Mouse (Mus musculus): Measurements from ENCODE around the gene Atp13a1. TPM values are rescaled to one million over a fixed set of nuclear protein-coding genes. Genes with fewer than 3 reads are reported as not detected.
A peak's percentile ranks its signal among the peaks of the same experiment; 100 is the strongest.

The Atp13a1 gene
- total RNA-seq, 2 experiments from 2014 or later = 23.2 to 48.8 TPM

DNA sequence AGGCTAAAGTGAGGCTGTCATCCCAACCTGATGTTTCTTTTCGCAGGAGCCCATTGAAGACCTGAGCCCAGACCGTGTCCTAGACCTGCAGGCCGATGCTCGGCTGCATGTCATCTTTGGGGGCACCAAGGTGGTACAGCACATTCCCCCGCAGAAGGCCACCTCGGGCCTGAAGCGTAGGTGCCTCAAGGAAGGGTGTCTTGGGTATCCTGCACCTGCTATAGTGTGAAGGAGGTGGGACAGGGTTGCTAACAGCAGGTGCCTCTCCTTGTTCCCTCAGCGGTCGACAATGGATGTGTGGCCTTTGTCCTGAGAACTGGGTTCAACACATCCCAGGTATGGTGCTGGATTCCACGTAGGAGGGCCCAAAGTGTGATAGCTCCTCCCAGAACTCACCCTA, 6.7 kb downstream of the Atp13a1 start:
- no peak for ATAC-seq (replicated peaks; ENCODE audit: low FRiP score, low TSS enrichment, poor library complexity, severe bottlenecking)

DNA sequence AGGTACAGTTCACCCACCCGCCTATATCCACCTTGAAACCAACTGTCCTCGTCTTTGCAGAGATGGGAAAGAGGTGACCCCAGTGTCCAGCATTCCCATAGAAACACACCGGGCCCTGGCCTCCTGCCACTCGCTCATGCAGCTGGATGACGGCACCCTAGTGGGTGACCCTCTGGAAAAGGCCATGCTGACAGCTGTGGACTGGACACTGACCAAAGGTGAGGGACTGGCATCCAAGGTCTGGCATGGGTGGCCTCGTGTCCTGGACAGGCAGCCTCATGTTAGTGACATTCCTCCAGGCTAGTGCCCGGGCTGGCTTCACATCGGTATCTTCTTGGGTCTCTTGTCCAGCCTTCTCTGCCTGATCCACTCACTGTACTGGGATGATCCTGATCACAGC, 8.3 kb downstream of the Atp13a1 start:
- ATAC-seq (replicated peaks; ENCODE audit: low FRiP score, low TSS enrichment, poor library complexity, severe bottlenecking) = no peak

DNA sequence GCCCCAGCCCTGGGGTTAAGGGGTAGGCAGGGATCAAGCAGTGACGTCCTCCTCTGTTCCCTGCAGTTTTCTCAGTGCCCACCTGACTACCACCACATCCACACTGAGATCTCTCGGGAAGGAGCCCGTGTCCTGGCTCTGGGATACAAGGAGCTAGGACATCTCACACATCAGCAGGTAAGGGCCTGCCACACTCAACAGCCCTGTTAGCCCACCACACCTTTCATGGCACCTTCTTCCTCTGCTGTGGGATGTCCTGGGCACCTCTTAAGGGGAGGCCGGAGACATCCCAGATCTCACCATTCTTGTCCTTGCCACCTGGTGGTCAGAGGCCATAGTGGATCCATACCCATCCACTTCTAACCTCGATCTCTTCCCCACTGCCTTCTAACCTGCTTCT, 9.0 kb downstream of the Atp13a1 start:
- no peak for ATAC-seq (replicated peaks; ENCODE audit: low FRiP score, low TSS enrichment, poor library complexity, severe bottlenecking)

DNA sequence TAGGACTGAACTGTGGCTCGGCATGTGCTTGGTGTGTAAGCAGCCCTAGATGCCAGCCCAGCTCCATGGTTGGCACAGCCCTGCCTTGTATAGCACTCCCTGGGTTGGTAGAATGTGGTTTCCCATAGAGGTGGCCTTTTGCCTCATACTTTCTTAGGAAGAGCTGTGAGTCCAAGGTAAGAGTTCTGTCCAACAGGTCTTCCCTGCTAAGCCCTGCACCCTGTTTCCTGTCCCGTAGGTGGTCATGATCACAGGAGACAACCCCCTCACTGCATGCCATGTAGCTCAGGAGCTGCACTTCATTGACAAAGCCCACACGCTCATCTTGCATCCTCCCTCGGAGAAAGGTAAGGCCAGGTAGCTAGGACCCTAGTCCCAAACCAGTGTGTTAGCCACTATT, 10.8 kb downstream of the Atp13a1 start:
- ATAC-seq (replicated peaks; ENCODE audit: low FRiP score, low TSS enrichment, poor library complexity, severe bottlenecking) = no peak

DNA sequence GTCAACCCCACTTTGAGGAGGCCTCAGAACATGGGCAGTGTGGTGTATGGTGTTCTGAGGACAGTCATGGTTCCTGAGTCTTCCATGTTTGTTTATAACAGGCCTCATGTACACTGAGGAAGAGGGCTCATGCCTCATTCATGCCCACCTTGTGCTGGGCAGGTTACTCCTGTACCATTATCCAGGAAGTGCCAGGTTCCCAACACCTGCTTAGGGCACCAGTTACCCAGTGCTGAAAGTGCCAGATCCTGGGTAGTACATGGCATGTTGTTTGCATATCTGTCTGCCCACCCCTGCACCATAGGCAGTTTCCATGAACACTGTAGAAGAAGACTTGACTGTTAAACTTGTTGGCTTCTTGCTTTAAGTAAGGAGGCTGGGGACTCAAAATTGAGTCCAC, 11.3 kb downstream of the Atp13a1 start:
- ATAC-seq (replicated peaks; ENCODE audit: low FRiP score, low TSS enrichment, poor library complexity, severe bottlenecking) = no peak

DNA sequence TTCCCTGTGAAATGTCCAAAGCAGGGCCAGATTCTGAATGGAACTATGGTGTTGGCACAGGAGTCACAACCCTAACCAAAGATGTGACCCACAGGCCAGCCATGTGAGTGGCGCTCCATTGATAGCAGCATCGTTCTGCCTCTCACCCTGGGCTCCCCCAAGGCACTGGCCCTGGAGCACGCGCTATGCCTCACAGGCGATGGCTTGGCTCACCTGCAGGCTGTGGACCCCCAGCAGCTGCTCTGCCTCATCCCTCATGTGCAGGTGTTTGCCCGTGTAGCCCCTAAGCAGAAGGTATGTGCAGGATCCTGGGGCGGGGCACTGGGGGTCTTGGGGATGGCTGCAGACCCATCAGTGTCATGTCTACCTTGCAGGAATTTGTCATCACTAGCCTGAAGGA, 12.4 kb downstream of the Atp13a1 start:
- ATAC-seq (replicated peaks; ENCODE audit: low FRiP score, low TSS enrichment, poor library complexity, severe bottlenecking) = no peak

DNA sequence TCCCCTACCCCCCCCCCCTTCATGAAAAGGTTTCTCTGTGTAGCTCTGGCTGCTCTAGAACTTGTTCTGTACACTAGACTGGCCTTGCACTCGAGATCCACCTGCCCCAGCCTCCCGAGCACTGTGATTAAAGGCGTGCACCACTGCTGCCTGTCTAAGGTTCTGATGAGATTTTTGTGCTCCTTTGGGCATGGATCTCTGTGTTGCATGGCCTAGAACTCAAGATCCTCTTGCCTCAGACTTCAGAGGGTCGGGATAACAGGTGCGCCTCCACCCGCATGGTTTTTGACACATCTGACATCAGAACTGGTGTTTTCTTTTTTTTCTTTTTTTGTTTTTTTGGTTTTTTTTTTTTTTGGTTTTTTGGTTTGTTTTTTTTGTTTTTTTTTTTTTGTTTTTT, 13.6 kb downstream of the Atp13a1 start:
- no peak for ATAC-seq (replicated peaks; ENCODE audit: low FRiP score, low TSS enrichment, poor library complexity, severe bottlenecking)

DNA sequence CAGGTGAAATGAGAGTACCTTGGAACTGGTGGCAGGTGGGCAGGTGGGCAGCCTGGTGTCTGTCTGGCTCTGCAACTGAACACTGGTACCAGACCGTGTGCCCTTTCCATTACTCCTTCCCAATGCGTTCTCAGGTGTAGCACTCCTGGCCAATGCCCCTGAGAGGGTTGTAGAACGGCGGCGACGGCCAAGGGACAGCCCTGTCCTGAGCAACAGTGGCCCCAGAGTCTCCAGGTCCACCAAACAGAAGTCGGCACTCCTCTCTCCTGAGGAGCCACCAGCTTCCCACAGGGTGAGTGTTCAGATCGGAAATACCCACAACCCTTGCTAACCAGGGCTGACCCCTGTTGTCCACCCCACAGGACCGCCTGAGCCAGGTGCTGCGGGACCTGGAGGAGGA, 14.1 kb downstream of the Atp13a1 start:
- no peak for ATAC-seq (replicated peaks; ENCODE audit: low FRiP score, low TSS enrichment, poor library complexity, severe bottlenecking)

DNA sequence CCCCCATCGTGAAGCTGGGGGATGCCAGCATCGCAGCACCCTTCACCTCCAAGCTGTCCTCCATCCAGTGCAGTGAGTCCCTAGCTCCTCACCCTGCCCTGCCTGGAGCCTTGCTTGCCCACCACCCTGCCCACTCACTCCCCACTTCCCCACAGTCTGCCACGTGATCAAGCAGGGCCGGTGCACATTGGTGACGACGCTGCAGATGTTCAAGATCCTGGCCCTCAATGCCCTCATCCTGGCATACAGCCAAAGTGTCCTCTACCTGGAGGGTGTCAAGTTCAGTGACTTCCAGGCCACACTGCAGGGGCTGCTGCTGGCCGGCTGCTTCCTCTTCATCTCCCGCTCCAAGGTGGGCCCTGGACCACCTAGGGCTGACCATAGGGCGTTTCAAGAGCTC, 14.5 kb downstream of the Atp13a1 start:
- no peak for ATAC-seq (replicated peaks; ENCODE audit: low FRiP score, low TSS enrichment, poor library complexity, severe bottlenecking)

DNA sequence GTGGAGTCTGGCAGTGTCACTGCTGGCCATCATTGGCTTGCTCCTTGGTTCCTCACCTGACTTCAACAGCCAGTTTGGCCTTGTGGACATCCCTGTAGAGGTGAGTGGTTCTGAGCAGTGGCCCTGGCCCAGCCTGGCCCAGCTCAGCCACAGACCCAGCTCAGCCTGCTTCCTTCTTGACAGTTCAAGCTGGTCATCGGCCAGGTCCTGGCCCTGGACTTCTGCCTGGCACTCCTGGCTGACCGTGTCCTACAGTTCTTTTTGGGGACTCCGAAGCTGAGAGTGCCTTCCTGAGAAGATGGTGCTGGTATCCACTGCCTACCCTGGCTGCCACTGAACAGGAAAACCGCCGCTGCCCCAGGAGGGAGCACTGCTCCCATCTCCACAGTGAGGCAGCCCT, 16.3 kb downstream of the Atp13a1 start:
- ATAC-seq (replicated peaks; ENCODE audit: low FRiP score, low TSS enrichment, poor library complexity, severe bottlenecking) = no peak

DNA sequence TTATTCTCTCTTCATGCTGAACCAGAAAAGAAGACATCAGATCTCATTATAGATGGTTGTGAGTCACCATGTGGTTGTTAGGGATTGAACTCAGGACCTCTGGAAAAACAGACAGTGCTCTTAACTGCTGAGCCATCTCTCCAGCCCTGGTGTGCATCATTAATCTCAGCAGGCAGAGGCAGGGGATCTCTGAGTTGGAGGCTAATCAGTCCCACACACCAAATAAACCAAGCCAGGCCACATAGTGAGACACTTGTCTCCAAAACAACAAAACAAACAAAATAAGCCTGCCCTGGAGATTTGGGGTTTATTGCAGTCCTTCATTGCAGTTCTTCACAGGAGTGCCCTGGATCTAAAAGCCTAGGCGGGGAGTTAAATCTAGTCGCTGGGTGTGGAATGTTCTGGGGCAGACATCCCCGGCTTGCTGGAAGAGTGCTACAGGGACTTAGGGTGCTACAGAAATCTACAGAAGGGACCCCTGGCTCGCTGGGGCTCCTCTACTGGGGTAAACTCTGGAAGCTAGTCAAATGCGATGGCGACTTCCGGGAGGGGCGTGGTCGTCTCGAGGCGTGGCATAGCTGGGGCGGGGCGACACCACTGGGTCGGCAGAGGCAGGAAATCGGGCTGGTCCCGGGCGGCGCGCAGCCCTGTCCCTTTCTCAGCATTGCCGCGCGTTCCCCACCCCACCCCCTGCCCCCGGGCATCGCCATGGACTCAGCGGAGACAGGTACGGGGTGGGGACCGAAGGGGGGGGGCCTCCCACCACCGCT, 17.3 kb downstream of the Atp13a1 start, which contains the start of gene Gmip:
Gene Gmip (plus strand): TSS at position 586 of the 770 bp plus-strand sequence.
- ATAC-seq (replicated peaks; ENCODE audit: low FRiP score, low TSS enrichment, poor library complexity, severe bottlenecking) = peak; percentile 89

DNA sequence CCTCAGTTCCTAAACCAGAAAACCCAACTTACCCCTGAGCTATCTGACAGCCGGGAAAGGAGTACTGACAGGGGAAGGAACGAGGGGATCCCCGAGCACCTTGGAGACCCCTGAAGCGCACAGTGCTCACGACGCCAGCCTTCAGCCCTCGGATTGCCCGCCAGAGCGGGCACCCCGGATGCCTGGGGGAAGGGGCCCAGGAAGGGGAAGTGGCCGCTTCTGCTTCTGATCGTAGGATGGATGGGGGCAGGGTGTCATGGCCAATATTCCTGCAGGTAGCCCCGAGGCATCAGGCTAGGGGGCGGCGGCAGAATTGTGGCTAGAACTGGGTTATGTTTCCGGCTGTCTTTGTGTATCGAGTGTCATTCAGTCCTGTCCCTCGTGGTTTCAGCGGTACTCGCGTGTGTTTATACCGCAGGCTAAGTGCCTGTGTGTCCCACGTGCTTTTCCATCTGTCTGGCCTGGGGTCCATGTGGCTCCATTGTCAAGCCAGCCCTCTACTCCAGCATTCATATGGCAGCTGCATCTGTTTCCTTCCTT, 18.0 kb downstream of the Atp13a1 start:
- ATAC-seq (replicated peaks; ENCODE audit: low FRiP score, low TSS enrichment, poor library complexity, severe bottlenecking) = peak; percentile 17

DNA sequence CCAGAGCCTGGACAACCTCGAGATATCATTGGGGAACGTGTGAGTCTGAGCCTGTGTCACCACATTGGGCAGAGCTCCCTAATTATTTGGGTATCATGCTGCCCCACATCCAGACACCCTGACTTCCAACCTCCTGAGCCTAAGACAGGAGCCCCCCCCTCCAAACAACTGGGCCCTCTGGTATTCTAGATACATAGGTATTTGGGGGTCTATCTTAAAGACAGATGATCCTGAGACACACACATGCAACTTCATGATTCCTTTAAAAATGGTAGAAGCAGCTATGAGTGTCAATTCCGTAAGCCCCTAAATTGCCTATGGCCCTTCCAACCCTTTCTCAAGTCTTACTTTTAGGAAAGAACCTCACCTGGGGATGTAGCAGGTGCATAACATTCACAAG, 18.9 kb downstream of the Atp13a1 start:
- no peak for ATAC-seq (replicated peaks; ENCODE audit: low FRiP score, low TSS enrichment, poor library complexity, severe bottlenecking)

DNA sequence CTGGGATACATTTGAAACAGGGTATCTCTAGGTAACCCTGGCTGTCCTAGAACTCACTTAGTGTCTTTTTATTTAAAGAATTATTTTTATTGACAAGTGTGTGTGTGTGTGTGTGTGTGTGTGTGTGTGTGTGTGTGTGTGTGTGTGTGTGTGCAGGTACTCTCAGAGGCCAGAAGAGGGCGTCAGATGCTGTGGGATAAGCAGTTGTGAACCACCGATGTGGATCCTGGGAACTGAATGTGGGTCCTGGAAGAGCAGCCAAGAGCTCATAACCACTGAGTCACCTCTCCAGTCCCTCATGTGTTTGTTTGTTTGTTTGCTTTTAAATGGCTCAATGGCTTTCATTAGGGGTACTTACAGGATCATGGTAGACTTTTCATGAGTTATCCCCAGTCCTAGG, 23.9 kb downstream of the Atp13a1 start:
- ATAC-seq (replicated peaks; ENCODE audit: low FRiP score, low TSS enrichment, poor library complexity, severe bottlenecking) = no peak

DNA sequence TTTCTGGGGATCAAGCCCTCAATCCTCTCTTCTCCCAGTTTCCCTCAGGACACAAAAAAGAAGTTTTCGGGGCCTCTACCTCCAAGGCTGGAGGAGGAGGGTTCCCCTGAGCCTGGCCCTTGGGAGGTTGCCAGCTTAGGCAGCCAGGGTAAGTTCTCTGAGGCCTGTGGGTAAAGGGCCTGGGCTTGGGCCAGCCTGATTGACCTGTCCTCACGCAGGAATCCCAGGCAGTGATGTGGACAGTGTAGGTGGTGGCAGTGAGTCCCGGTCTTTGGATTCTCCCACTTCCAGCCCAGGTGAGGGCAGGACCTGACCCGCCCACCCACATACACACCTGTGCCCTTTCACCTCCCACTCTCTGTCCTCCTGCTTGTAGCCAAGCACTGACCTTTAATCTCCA, 24.4 kb downstream of the Atp13a1 start:
- ATAC-seq (replicated peaks; ENCODE audit: low FRiP score, low TSS enrichment, poor library complexity, severe bottlenecking) = no peak

DNA sequence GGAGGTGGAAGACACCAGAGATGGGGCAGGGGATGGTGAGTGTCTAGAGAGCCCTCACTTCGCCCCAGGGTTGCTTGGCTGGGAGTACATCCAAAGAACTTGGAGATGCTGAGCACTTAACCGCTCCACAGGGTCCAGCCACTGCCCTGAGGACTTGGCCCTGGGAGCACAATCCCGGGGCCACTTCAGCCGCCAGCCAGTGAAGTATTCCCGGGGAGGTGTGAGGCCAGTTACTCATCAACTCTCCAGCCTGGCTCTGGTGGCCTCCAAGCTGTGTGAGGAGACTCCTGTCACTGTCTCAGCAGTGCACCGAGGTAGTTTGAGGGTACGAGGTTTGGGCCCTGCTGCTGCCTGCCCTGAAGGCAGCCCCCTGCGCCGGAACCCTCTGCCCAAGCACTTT, 29.5 kb downstream of the Atp13a1 start:
- ATAC-seq (replicated peaks; ENCODE audit: low FRiP score, low TSS enrichment, poor library complexity, severe bottlenecking) = no peak

DNA sequence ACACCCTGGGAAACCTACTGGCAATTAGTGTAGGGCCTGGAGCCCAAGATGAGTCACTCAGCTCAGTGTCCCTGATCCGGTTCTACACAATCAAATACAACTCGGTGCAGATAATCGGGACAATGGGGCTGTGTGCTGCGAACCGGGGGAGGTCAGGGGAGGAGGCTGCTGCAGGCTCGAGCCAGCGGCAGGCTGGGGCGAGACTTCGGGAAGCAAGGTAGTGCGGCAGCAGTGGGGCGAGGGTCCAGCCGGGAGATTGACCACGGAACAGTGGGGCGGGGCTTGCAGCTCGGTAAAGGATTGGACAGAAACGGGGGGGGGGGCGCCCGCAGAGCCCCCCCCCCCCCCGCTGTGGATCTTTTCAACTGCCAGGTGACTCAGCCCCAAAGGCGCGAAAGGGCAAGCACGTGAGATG, 31.0 kb downstream of the Atp13a1 start:
- ATAC-seq (replicated peaks; ENCODE audit: low FRiP score, low TSS enrichment, poor library complexity, severe bottlenecking) = peak; percentile 17; the same call in 1 of the 2 replicates

DNA sequence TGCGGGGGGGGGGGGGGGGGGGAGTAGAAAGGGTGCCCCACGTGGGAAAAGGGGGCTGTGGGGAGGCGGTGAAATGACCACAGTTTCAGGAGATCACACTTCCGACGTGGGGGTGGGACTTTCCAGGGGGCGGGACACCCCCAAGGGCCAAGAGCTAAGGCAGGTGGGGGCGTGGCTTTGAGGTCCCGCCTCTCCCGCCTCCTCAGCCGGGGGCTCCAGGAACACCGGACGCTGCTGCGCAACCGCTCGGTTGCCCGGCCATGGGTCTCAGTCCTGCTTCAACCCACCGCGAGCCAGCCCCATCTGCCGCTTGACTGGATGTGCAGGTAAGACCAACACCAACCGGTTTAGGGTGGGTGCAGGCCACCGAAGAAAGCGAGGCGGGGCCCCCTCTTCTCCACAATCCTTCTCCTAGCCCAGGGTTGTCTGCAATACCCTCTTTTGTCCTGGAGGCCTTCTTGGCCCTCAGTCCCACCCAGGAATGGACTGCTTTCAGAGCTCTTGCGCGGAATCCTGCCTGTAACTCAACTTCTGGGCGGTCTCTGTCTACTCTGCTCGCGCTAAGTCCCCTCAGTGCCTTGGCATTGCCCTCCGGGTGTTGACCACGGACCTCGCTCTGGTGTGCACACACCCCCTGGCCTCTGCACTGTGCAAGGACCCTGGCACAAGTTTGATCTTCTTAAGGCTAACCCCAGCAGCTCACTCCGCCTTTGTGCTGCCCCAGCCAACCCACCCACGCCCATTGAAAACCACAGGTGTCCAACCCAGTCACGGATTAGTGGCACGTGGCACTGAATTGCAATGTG, 31.6 kb downstream of the Atp13a1 start, which contains the start of gene Lpar2:
Gene Lpar2 (plus strand): TSS at position 44 of the 806 bp plus-strand sequence.
- ATAC-seq (replicated peaks; ENCODE audit: low FRiP score, low TSS enrichment, poor library complexity, severe bottlenecking) = peak; percentile 58

DNA sequence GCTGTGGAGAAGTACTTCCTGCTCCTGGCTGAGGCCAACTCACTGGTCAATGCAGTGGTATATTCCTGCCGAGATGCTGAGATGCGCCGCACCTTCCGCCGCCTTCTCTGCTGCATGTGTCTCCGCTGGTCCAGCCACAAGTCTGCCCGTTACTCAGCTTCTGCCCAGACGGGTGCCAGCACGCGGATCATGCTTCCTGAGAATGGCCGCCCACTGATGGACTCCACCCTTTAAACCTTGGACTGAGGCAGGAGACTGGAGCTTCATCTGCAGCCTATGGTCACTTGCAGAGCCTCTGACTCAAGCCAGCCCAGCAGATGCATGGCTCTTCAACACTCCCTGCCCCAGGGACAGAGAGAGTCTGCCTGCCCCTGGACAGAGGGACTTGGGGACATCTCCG, 35.4 kb downstream of the Atp13a1 start:
- no peak for ATAC-seq (replicated peaks; ENCODE audit: low FRiP score, low TSS enrichment, poor library complexity, severe bottlenecking)

DNA sequence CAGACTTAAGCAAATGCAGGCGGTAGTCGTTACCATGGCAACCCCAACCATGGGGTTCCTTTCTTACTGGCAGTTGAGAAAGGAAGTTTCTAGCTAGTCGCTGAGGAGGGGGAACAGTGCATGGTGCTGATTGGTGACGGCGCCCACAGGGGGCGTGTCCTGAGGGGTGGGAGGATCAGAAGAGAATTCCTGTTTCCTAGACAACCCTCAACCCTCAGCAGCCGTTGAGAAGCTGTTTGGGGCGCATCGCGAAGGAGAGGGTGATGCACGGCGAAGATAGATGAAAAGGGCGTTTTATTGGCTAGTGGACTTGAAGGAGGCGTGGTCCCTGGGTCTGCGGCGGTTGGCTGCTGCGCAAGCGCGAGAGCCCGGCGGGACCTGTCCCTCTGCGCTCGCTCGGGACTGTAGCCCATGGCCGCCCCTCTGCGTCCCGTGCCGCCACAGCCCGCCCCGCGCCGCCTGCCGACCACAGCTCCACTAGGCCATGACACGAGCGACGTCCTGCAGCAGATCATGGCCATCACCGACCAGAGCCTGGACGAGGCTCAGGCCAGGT, 41.4 kb downstream of the Atp13a1 start, which contains the start of gene Pbx4:
Gene Pbx4 (plus strand): TSS at position 194 of the 556 bp plus-strand sequence.
- ATAC-seq (replicated peaks; ENCODE audit: low FRiP score, low TSS enrichment, poor library complexity, severe bottlenecking) = peak; percentile 91
